Mouse (Mus musculus) CH12.LX (cell line): ENCODE data around the gene Cobl. TPM values are rescaled to one million over a fixed set of nuclear protein-coding genes. Genes with fewer than 3 reads are reported as not detected.

ENCODE experiments used
- DNase-seq: peaks from one replicate; pipeline ENCODE4 v3.0.0-alpha.2; 2013; ENCODE audit errors: extremely low read depth
- H3K27ac ChIP-seq: 2 replicates; pipeline ENCODE4 v1.5.1; 2012; ENCODE audit warnings: low read depth, mild to moderate bottlenecking, control low read depth, moderate library complexity; ENCODE audit not compliant: insufficient read depth
- H3K27me3 ChIP-seq: replicated peaks from 2 replicates; pipeline ENCODE3; 2012; ENCODE audit warnings: inconsistent platforms
- H3K36me3 ChIP-seq, 2 experiments: replicated peaks in 1 of 2; 2 replicates each; pipeline versions ENCODE3 to v1.6.1; 2012; ENCODE audit warnings: inconsistent platforms in 1 of 2, low read length in 1 of 2, mild to moderate bottlenecking in 1 of 2, mixed read lengths in 1 of 2, moderate library complexity in 1 of 2; ENCODE audit not compliant: control insufficient read depth in 1 of 2, insufficient read depth in 1 of 2
- H3K4me1 ChIP-seq, 2 experiments: 2 replicates each; pipeline ENCODE4 v1.6.1; 2012; ENCODE audit warnings: inconsistent platforms in 1 of 2, moderate library complexity in 1 of 2; ENCODE audit not compliant: insufficient read depth in 2 of 2, control insufficient read depth in 1 of 2
- H3K4me2 ChIP-seq: 2 replicates; pipeline ENCODE4 v1.6.1; 2012; ENCODE audit warnings: low read depth, mild to moderate bottlenecking, control low read depth; ENCODE audit not compliant: poor library complexity, insufficient read depth, severe bottlenecking
- H3K4me3 ChIP-seq, 3 experiments: fragments of 150-350 bp in 1 of 3; sonication (generic) in 1 of 3; replicated peaks in 1 of 3; 2 replicates each; pipeline versions ENCODE3 to v1.5.1; 2011 to 2012; ENCODE audit warnings: low read depth in 2 of 3, low read length in 2 of 3, mild to moderate bottlenecking in 2 of 3, moderate library complexity in 2 of 3, control low read depth in 1 of 3, improper control_type of control experiment in 1 of 3, inconsistent platforms in 1 of 3, mixed read lengths in 1 of 3; ENCODE audit not compliant: poor library complexity in 1 of 3
- H3K79me2 ChIP-seq: replicated peaks from 2 replicates; pipeline ENCODE4 v1.6.1; 2012; ENCODE audit warnings: mild to moderate bottlenecking, moderate library complexity; ENCODE audit not compliant: control insufficient read depth, poor library complexity, insufficient read depth, severe bottlenecking; ENCODE audit errors: extremely low read depth
- H3K9ac ChIP-seq: 2 replicates; pipeline ENCODE4 v1.6.1; 2012; ENCODE audit warnings: low read depth, mild to moderate bottlenecking, control low read depth, moderate library complexity; ENCODE audit not compliant: insufficient read depth
- H3K9me3 ChIP-seq: replicated peaks from 2 replicates; pipeline ENCODE3; 2012; ENCODE audit warnings: low read length, inconsistent platforms, mixed read lengths
- BHLHE40 ChIP-seq: IDR thresholded peaks from 2 replicates; pipeline ENCODE4 v1.6.1; 2011; ENCODE audit warnings: mild to moderate bottlenecking, low read depth, low read length, improper control_type of control experiment
- CHD2 ChIP-seq: IDR thresholded peaks from 2 replicates; pipeline ENCODE4 v1.6.1; 2011; ENCODE audit warnings: low read length, improper control_type of control experiment
- E2F4 ChIP-seq: IDR thresholded peaks from 2 replicates; pipeline ENCODE4 v1.6.1; 2011; ENCODE audit warnings: low read depth, low read length, improper control_type of control experiment; ENCODE audit not compliant: insufficient replicate concordance
- EP300 ChIP-seq: IDR thresholded peaks from 2 replicates; pipeline ENCODE4 v1.6.1; 2011; ENCODE audit warnings: low read length, improper control_type of control experiment
- ETS1 ChIP-seq: conservative IDR thresholded peaks from 2 replicates; pipeline ENCODE4 v1.6.1; 2012; ENCODE audit warnings: low read depth, mild to moderate bottlenecking, inconsistent platforms, low read length, improper control_type of control experiment, moderate library complexity
- HCFC1 ChIP-seq: IDR thresholded peaks from 2 replicates; pipeline ENCODE4 v1.6.1; 2012; ENCODE audit warnings: low read depth, mild to moderate bottlenecking, inconsistent platforms, low read length, improper control_type of control experiment
- MAFK ChIP-seq: IDR thresholded peaks from 2 replicates; pipeline ENCODE4 v1.6.1; 2011; ENCODE audit warnings: low read length, improper control_type of control experiment; ENCODE audit not compliant: insufficient replicate concordance
- MAZ ChIP-seq: IDR thresholded peaks from 2 replicates; pipeline ENCODE4 v1.6.1; 2012; ENCODE audit warnings: low read depth, mild to moderate bottlenecking, inconsistent platforms, low read length, improper control_type of control experiment, moderate library complexity
- MEF2A ChIP-seq: IDR thresholded peaks from 2 replicates; pipeline ENCODE4 v1.6.1; 2014; ENCODE audit warnings: low read depth, mild to moderate bottlenecking, inconsistent platforms, low read length, improper control_type of control experiment, borderline replicate concordance
- MYC ChIP-seq: IDR thresholded peaks from 2 replicates; pipeline ENCODE4 v1.6.1; 2011; ENCODE audit warnings: low read depth, mild to moderate bottlenecking, improper control_type of control experiment, low read length
- NELFE ChIP-seq: IDR thresholded peaks from 2 replicates; pipeline ENCODE4 v1.6.1; 2011; ENCODE audit warnings: low read depth, low read length, improper control_type of control experiment
- POLR2AphosphoS2 ChIP-seq: IDR thresholded peaks from 2 replicates; pipeline ENCODE4 v1.6.1; 2011; ENCODE audit warnings: low read depth, low read length, improper control_type of control experiment
- RCOR1 ChIP-seq: conservative IDR thresholded peaks from 2 replicates; pipeline ENCODE4 v1.6.1; 2012; ENCODE audit warnings: low read depth, mild to moderate bottlenecking, inconsistent platforms, low read length, improper control_type of control experiment
- TBP ChIP-seq: conservative IDR thresholded peaks from 2 replicates; pipeline ENCODE4 v1.6.1; 2011; ENCODE audit warnings: low read depth, low read length, improper control_type of control experiment
- USF1 ChIP-seq: IDR thresholded peaks from 2 replicates; pipeline ENCODE4 v1.6.1; 2014; ENCODE audit warnings: low read depth, mild to moderate bottlenecking, inconsistent platforms, low read length, improper control_type of control experiment
- ZC3H11A ChIP-seq: IDR thresholded peaks from 2 replicates; pipeline ENCODE4 v1.6.1; 2012; ENCODE audit warnings: low read depth, mild to moderate bottlenecking, inconsistent platforms, low read length, improper control_type of control experiment
- ZKSCAN1 ChIP-seq: IDR thresholded peaks from 2 replicates; pipeline ENCODE4 v1.6.1; 2012; ENCODE audit warnings: low read depth, inconsistent platforms, low read length, improper control_type of control experiment, borderline replicate concordance
- dilution Hi-C: fragments of 300-500 bp; cut with MboI; formaldehyde crosslinking; loops from 2 replicates; pipeline ENCODE4 v1.14.3; 2020; ENCODE audit warnings: low sequenced_read_pairs; ENCODE audit not compliant: extremely low pct_unique_long_range_greater_than_20kb, extremely low pct_ligation_motif_present
- in situ Hi-C: fragments of 300-500 bp; cut with MboI; formaldehyde crosslinking; loops from 3 replicates; pipeline ENCODE4 v1.14.3; 2019; ENCODE audit warnings: low sequenced_read_pairs, low pct_ligation_motif_present, low pct_unique_long_range_greater_than_20kb, mixed read lengths
- polyA plus RNA-seq: library from polyadenylated mRNA; unstranded; fragments of >175 nt; gene quantifications from 2 replicates; pipeline ENCODE4 v1.2.1, GENCODE M21; 2012; ENCODE audit warnings: low read depth; ENCODE audit not compliant: insufficient read length
- total RNA-seq, 2 experiments: library from RNA; depleted of rRNA; stranded (reverse); fragments of 300-350 nt in 1 of 2; fragments of >200 nt in 1 of 2; gene quantifications; 2 replicates each; pipeline ENCODE4 v1.2.3; 2012 to 2014

Gene Cobl
- total and polyA plus RNA-seq, 3 experiments = 0.06 to 0.13 TPM; not detected in 1

DNA sequence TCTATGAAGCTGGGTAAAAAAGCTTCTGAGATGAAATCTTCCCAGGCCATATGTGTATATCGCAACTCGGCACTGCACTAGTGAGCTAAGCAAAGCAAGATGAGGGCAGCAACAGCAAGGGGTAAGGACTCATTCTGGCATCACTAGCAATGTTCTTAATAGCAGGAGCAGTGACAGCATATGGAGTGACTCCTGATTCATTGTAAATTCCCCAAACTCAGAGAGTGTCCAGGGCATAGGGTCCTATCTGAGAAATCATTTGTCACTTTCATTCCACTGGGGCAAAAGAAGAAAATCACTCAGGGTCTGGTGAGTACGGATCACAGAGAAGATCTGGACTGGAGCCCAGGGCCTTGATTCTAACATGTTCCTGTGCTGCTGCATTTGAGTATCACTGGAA lies 44.6 kb downstream of the Cobl start:
- DNase-seq = no peak

DNA sequence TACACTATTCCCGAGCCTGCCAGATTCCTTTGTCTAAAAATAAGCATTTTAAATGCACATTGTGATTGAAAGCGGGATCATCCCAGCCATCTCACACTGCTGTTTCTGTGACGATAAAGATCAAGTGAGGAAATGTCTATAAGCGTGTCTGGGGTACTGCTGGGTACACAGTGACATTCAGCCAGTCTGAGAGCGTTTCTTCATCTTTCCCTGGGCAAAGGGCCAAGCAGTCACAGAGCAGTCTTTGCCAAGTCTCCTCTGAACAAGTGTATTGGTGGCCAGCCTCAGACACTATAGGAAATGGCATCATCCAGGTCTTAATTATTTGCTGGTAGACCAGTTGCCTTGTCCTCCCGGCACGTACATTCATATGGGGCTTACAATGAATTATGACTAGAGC lies 47.9 kb downstream of the Cobl start:
- Histone ChIP-seq H3K79me2 (no peaks in the 10 kb centered on the region), H3K4me2 (no peak overlapping the region), H3K27me3 (no peaks in the 10 kb centered on the region), H3K4me1 (0 out of 4 replicates have a peak, but pooled peaks cover 0 to 3% of the 10 kb centered on the region in 2 experiments), H3K27ac (no peak overlapping the region), H3K36me3 (no peaks in the 10 kb centered on the region), H3K4me3 (no peak overlapping the region), H3K9me3 (no peaks in the 10 kb centered on the region), H3K9ac (no peak overlapping the region)
- dilution Hi-C loops (no loop called here), in situ Hi-C loops (no loop called here)
- no peak for DNase-seq
- TF ChIP-seq EP300 (no peak), BHLHE40 (no peak), ETS1 (no peak), USF1 (no peak), RCOR1 (no peak), TBP (no peak), CHD2 (no peak), MYC (no peak), MAFK (no peak), ZC3H11A (no peak)

More for the DNA sequence above, 44.6 kb downstream of the Cobl start:
- Histone ChIP-seq H3K4me3 (no peak overlapping the region), H3K79me2 (no peaks in the 10 kb centered on the region), H3K4me2 (no peak overlapping the region), H3K9me3 (no peaks in the 10 kb centered on the region), H3K4me1 (0 out of 4 replicates have a peak, but pooled peaks cover 0 to 3% of the 10 kb centered on the region in 2 experiments), H3K9ac (no peak overlapping the region), H3K36me3 (no peaks in the 10 kb centered on the region), H3K27ac (no peak overlapping the region), H3K27me3 (no peaks in the 10 kb centered on the region)
- TF ChIP-seq POLR2AphosphoS2 (no peak), USF1 (no peak), MEF2A (no peak), NELFE (no peak), HCFC1 (no peak), MAZ (no peak), ZKSCAN1 (no peak), BHLHE40 (no peak), E2F4 (no peak)
- dilution Hi-C loops (no loop called here), in situ Hi-C loops (no loop called here)
